Mouse (Mus musculus) heart, embryonic 10.5 days (tissue): ENCODE measurements around the gene Rsad1. TPM values are rescaled to one million over a fixed set of nuclear protein-coding genes. Genes with fewer than 3 reads are reported as not detected.

Experiments
- DNase-seq: peaks from one replicate; pipeline ENCODE4 v3.0.0-alpha.2; 2017; ENCODE audit warnings: low spot score
- H3K27ac ChIP-seq: fragments of 300-500 bp; sonication (generic); 2 replicates; pipeline ENCODE4 v1.5.1; 2016; ENCODE audit warnings: mild to moderate bottlenecking
- H3K27me3 ChIP-seq: fragments of 300-500 bp; sonication (generic); 2 replicates; pipeline ENCODE4 v1.6.1; 2016; ENCODE audit warnings: mild to moderate bottlenecking; ENCODE audit not compliant: poor library complexity, insufficient read depth, severe bottlenecking
- H3K36me3 ChIP-seq: fragments of 300-500 bp; sonication (generic); 2 replicates; pipeline ENCODE4 v1.6.1; 2016; ENCODE audit warnings: mild to moderate bottlenecking, moderate library complexity
- H3K4me1 ChIP-seq: fragments of 300-500 bp; sonication (generic); 2 replicates; pipeline ENCODE4 v1.6.1; 2016; ENCODE audit warnings: mild to moderate bottlenecking
- H3K4me3 ChIP-seq: fragments of 300-500 bp; sonication (generic); 2 replicates; pipeline ENCODE4 v1.5.1; 2016; ENCODE audit warnings: mild to moderate bottlenecking, moderate library complexity
- H3K9me3 ChIP-seq: fragments of 300-500 bp; sonication (generic); 2 replicates; pipeline ENCODE4 v1.6.1; 2016; ENCODE audit warnings: mild to moderate bottlenecking, moderate library complexity
- WGBS: fragments of 180-500 bp; shearing (Covaris S2); methylation state at CpG from one replicate; pipeline ENCODE4 v1.1.7; 2016; 5-methylcytosine and 5-hydroxymethylcytosine counted together
- polyA plus RNA-seq: library from polyadenylated mRNA; unstranded; fragments of >200 nt; fragmentation: Nextera tagmentation; extraction: Ambion mirVana; gene quantifications from 2 replicates; pipeline ENCODE4 v1.2.1, GENCODE M21; 2016

The Rsad1 gene
- polyA plus RNA-seq, 1 experiment from 2014 or later: 3.2 TPM

DNA sequence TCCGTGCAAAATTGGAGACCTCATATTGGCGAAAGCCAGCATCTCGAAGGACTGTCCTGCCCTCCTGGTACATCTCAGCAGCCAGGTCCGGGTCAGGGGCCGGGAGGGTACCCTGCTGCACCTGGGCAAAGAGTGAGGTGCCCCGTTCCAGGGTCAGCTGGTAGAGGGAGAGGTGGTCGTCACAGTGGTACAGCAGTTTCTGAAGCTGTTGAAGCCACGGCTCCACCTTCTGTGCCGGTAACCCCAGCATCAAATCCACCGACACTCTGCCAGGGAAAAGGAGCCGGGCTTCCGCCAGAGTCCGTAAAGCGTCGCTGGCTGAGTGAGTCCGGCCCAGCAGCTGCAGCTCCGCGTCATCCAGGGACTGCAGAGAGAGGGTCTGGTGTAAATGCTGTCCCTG lies 4.6 kb downstream of the Rsad1 start:
- WGBS: 48% methylated on average over 18 of the region's 18 CpGs
- Histone ChIP-seq H3K4me1 (peaks cover 23% of the 10 kb centered on the region), H3K27me3 (no peaks in the 10 kb centered on the region), H3K4me3 (peak overlapping the region; percentile 45), H3K9me3 (no peaks in the 10 kb centered on the region), H3K36me3 (peaks cover 8% of the 10 kb centered on the region; the same call in 1 of the 2 replicates), H3K27ac (peak overlapping the region; percentile 37; the same call in 1 of the 2 replicates)
- no peak for DNase-seq

DNA sequence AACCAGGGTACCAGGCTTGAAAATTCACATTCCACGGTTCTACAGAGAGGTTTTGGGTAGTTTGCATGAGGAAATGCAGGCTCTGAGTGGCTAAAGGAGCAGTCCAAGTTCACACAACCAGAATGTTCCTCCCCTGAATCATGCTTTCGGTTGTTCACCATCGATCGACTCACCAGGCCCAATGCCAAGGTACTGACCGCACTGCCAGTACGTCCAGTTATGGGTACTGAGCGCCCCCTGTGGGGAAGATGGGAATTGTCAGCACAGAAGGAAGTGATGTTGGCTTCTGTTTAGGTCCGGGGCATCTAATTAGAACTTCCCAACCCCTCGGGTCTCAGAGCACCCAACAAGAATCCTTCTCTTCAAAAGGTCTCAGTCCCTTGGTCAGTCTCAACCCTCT lies 5.1 kb downstream of the Rsad1 start:
- H3K27ac ChIP-seq: no peak overlapping the region
- peaks cover 8% of the 10 kb centered on the region; the same call in 1 of the 2 replicates for H3K36me3 ChIP-seq
- H3K27me3 ChIP-seq: no peaks in the 10 kb centered on the region
- no peak for DNase-seq
- no peaks in the 10 kb centered on the region for H3K9me3 ChIP-seq
- H3K4me1 ChIP-seq: peaks cover 19% of the 10 kb centered on the region
- WGBS: 46% methylated on average over 9 of the region's 9 CpGs
- peak overlapping the region; percentile 45 for H3K4me3 ChIP-seq

DNA sequence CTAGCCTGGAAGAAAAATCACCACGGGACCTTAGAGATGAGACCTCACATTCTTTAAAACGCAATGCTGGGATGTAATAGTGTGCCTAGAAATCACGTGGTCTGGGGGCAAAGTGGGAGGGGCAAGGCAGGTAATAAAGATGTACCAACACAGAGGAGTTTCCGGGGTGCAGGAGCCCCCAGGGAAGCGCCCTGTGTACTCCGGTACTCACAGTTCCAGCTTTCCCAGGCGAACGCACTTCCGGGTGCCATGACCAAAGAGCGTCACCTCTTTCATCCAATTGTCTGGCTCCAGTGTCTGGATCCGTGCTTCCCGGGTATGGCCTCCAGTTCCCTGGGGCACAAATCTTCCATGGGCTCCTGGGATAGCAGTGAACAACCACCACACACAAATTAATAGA lies 5.7 kb downstream of the Rsad1 start:
- H3K4me1 ChIP-seq: peaks cover 13% of the 10 kb centered on the region
- H3K36me3 ChIP-seq: peaks cover 8% of the 10 kb centered on the region; the same call in 1 of the 2 replicates
- H3K9me3 ChIP-seq: no peaks in the 10 kb centered on the region
- H3K27me3 ChIP-seq: no peaks in the 10 kb centered on the region
- H3K4me3 ChIP-seq: no peak overlapping the region
- 87% methylated on average over 12 of the region's 12 CpGs for WGBS
- no peak for DNase-seq
- H3K27ac ChIP-seq: no peak overlapping the region

DNA sequence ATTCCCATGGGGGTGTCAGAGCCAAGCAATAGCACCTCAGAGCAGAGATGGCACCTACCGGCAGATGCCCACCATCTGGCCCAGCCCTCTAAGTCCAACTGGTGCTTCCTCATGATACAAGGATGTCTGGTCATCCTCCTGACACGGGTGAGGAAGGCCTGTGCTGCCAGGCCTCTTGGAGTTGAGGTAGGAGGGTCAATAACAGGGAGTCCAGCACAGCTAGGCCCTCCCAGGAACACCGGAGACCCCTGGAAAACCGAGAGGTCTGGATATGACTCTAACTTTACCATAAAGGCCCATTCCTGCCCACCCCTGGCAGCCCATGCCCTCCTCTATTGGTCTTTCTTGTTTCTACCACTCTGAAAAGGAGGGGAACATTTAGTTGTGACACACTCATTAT lies 6.7 kb downstream of the Rsad1 start:
- DNase-seq: no peak
- H3K4me1 ChIP-seq: peaks cover 8% of the 10 kb centered on the region; the same call in 1 of the 2 replicates
- peaks cover 8% of the 10 kb centered on the region; the same call in 1 of the 2 replicates for H3K36me3 ChIP-seq
- WGBS: 84% methylated on average over 4 of the region's 4 CpGs
- no peak overlapping the region for H3K27ac ChIP-seq
- H3K9me3 ChIP-seq: no peaks in the 10 kb centered on the region
- no peak overlapping the region for H3K4me3 ChIP-seq
- no peaks in the 10 kb centered on the region for H3K27me3 ChIP-seq

DNA sequence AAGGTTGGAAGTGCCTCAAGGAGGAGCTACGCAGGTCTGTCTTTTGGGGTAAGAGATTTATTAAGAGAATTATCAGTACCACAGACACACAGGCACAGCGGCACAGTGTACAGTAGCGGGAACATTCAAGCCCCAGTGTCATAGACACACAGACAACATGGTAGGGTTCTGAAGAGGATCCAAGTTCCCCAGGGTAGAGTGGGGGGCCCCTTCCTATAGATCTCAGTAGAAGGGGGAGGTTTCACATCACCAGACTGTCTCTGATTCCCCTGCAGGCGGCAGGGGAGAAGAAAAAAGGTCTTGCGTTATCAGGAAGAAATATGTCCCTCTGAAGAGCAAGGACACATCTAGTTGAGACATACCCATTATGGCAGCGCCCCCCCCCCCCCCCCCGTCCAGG lies 9.3 kb downstream of the Rsad1 start:
- H3K9me3 ChIP-seq: no peaks in the 10 kb centered on the region
- DNase-seq: no peak
- H3K27ac ChIP-seq: no peak overlapping the region
- peaks cover 11% of the 10 kb centered on the region; the same call in 1 of the 2 replicates for H3K4me1 ChIP-seq
- no peaks in the 10 kb centered on the region for H3K27me3 ChIP-seq
- H3K36me3 ChIP-seq: peaks cover 9% of the 10 kb centered on the region; the same call in 1 of the 2 replicates
- 76% methylated on average over 7 of the region's 7 CpGs for WGBS
- no peak overlapping the region for H3K4me3 ChIP-seq

DNA sequence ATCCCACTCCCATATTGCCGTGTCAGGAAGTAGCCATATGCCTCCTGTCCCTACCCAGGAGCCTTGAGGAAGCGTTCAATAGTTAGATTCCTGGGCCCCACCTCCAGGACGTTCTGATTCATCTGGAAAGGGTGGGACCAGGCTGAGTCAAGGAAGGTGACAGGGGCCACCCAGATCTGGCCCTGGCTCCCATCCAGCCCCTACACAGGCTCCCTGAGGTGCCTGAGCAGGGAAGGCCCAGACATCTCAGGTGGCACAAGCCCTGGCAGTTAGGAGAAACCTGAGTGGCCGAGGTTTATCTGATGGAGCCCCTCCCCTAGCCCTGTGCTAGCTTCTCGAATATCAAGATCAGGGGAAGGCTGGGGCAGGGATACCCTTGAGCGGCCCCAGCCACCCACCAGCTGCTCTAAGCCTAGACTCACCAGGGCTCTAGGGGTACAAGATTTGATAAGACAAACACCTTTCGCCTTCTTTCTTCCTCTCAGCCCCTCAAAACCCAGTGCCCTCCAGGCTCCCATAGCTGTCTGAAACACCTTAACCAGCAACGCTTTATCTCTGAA lies 10.2 kb downstream of the Rsad1 start:
- Histone ChIP-seq H3K27me3 (no peaks in the 10 kb centered on the region), H3K4me3 (no peak overlapping the region), H3K27ac (no peak overlapping the region), H3K36me3 (peaks cover 12% of the 10 kb centered on the region; the same call in 1 of the 2 replicates), H3K4me1 (0 out of 2 replicates have a peak, but pooled peaks cover 4% of the 10 kb centered on the region), H3K9me3 (no peaks in the 10 kb centered on the region)
- 45% methylated on average over 8 of the region's 8 CpGs for WGBS
- no peak for DNase-seq

DNA sequence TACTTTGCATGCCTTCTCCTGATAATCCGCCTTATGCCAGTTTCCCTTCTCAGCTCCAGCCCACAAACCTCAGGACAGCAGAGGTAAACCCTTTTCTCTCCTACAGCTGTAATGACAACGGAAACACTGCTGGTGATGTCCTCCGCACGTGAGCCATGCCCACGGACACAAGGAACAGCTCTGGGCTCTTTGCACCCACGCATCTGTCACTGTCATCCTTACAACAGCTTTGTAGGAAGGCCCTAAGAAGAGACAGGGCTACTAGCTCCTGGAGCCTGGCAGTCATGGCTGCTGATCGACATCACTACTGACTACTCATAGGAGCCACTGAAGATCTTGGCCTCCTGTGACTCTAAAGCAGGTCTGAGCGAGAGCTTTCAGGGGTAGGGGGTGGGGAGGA lies 15.9 kb downstream of the Rsad1 start:
- H3K36me3 ChIP-seq: 0 out of 2 replicates have a peak, but pooled peaks cover 3% of the 10 kb centered on the region
- no peak overlapping the region for H3K4me3 ChIP-seq
- peaks cover 12% of the 10 kb centered on the region; the same call in 1 of the 2 replicates for H3K4me1 ChIP-seq
- 73% methylated on average over 8 of the region's 8 CpGs for WGBS
- DNase-seq: no peak
- no peak overlapping the region for H3K27ac ChIP-seq
- no peaks in the 10 kb centered on the region for H3K9me3 ChIP-seq
- H3K27me3 ChIP-seq: no peaks in the 10 kb centered on the region

DNA sequence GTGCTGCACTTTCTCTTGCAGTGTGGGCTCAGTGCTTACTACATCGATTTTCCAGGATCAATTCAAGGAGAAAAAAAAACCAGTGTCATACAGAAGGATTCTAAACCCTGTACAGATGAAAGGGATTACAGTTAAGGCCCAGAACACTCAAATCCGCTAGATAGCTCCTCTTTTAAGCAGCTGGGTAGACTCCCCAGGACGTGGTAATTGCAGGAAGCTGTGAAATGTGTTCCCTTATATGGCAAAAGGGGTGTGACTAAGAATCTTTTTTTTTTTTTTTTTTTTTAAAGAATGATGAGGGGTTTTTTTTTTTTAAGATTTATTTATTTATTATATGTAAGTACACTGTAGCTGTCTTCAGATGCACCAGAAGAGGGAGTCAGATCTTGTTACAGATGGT lies 20.2 kb downstream of the Rsad1 start:
- Histone ChIP-seq H3K27me3 (no peaks in the 10 kb centered on the region), H3K4me1 (peaks cover 28% of the 10 kb centered on the region), H3K9me3 (no peaks in the 10 kb centered on the region), H3K36me3 (no peaks in the 10 kb centered on the region), H3K4me3 (no peak overlapping the region), H3K27ac (no peak overlapping the region)
- no peak for DNase-seq
- WGBS: 55% methylated on average over 3 of the region's 3 CpGs

DNA sequence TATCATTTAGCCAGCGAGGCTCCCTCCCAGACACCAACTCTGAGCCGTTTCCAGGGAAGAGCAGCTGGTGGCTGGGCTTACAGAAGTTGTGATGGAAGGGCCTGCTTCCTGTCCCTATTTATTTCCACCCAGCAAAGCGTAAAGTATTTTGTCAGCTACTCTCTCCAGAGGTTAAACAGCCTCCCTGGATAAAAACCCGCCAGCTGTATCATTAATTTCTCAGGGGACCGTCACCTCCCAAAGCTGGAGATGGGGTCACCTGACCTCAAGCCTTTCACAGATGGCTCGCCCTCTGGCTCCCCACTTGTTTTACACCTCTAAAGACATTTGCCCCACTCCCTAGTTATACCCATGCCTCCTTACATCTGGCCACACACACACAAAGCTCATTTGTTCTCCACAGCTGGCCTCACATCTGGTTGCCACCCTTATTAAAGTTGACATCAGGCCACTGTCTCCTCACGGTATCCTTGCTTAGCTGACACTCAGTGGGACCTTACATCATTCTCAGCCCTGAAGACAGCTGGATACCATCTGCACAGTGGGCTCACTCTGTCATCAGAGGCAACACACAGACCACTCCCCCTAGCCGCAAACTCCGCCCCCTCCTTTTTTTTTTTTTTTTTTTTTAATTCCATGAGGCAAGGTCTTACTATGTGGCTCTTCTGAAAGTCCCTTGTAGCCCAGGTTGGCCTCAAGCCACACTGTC lies 22.7 kb downstream of the Rsad1 start:
- H3K27ac ChIP-seq: no peak overlapping the region
- no peaks in the 10 kb centered on the region for H3K36me3 ChIP-seq
- WGBS: 56% methylated on average over 9 of the region's 9 CpGs
- DNase-seq: no peak
- peaks cover 42% of the 10 kb centered on the region for H3K4me1 ChIP-seq
- no peaks in the 10 kb centered on the region for H3K9me3 ChIP-seq
- H3K4me3 ChIP-seq: no peak overlapping the region
- H3K27me3 ChIP-seq: no peaks in the 10 kb centered on the region

DNA sequence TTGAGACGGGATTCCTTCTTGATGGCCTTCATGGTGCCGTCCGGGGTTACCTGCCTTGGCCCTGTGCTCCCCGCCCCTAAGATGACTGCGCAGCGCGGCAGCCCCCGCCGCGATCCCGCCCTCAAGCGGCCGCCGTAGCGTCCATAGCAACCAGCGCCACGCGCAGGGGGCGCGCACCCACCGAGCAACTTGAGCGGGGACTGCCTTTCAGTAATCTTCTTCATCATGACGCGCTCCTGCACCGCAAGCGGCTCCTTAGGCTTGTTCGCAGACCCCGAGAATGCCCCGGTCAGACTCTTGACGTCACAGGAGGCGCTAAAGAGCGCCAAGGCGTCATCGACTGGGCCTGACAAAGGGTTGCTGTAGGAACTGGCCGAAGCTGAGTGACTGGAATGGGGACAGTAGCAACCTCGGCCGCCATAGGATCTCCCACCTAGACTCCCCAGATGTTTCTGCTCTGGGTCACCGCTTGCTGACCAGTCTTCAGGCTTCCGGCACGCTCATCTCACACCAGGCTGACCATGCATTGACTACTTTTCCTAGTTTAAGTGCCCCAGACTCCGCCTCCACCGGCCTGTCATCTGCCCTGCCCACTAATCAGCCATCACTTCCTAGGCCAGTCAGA lies 27.7 kb downstream of the Rsad1 start, which contains the start of gene Mycbpap:
Gene Mycbpap (minus strand): TSS at position 524 of the 625 bp plus-strand sequence.
- whole genome bisulfite sequencing: under 1% methylated on average over 42 of the region's 42 CpGs
- peak within 1 kb of the TSS; percentile 91 for H3K27ac ChIP-seq
- H3K4me3 ChIP-seq: peak within 1 kb of the TSS; percentile 73
- H3K27me3 ChIP-seq: no peaks in the 10 kb centered on the region
- H3K4me1 ChIP-seq: peaks cover 58% of the 10 kb centered on the region
- no peaks in the 10 kb centered on the region for H3K9me3 ChIP-seq
- no peaks in the 10 kb centered on the region for H3K36me3 ChIP-seq
- DNase-seq: peak; percentile 90

DNA sequence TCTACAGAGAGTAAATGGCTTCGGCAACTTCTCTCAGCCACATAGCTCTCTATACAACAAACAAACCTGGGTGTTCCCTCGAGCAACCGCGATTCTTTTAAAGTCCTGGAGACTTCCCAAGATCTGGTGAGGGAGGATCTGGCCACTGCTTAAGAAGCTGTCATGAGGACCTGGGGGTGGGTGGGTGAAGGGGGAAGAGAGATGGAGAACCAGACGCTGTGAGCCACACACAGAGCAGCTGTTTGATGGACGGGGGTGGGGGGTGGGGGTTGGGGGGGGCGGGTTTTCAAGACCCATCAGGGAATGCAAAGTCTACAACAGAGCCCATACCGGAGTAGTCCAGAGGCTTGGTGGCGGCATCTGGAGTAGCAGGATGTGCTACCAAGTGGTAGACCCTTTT lies 35.6 kb downstream of the Rsad1 start:
- no peak for DNase-seq
- H3K36me3 ChIP-seq: peaks cover 17% of the 10 kb centered on the region; the same call in 1 of the 2 replicates
- no peaks in the 10 kb centered on the region for H3K9me3 ChIP-seq
- H3K4me1 ChIP-seq: peaks cover 19% of the 10 kb centered on the region; the same call in 1 of the 2 replicates
- 48% methylated on average over 9 of the region's 9 CpGs for WGBS
- no peak overlapping the region for H3K27ac ChIP-seq
- no peaks in the 10 kb centered on the region for H3K27me3 ChIP-seq
- H3K4me3 ChIP-seq: no peak overlapping the region

DNA sequence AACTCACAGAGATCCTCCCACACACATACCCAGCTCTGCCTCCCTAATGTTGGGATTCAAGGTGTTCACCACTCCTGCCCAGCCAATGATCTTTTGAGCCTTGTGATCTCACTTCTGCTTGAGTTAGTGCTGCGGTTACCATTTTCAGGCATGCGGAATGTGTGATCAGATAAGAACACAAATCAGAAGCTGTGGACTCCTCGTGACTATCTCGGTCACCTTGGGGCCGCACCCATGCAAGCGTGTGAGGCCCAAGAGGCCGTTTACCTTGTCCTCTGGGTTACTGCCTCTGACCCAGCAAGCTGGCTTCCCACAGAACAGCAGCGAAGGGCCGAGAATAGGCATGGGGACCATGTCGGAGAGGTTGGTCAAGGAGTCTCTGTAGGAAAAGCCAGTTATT lies 40.1 kb downstream of the Rsad1 start:
- Histone ChIP-seq H3K36me3 (peaks cover 17% of the 10 kb centered on the region; the same call in 1 of the 2 replicates), H3K27me3 (peaks cover 5% of the 10 kb centered on the region), H3K4me1 (peaks cover 18% of the 10 kb centered on the region; the same call in 1 of the 2 replicates), H3K9me3 (no peaks in the 10 kb centered on the region), H3K4me3 (no peak overlapping the region), H3K27ac (no peak overlapping the region)
- WGBS: 74% methylated on average over 10 of the region's 10 CpGs
- no peak for DNase-seq

DNA sequence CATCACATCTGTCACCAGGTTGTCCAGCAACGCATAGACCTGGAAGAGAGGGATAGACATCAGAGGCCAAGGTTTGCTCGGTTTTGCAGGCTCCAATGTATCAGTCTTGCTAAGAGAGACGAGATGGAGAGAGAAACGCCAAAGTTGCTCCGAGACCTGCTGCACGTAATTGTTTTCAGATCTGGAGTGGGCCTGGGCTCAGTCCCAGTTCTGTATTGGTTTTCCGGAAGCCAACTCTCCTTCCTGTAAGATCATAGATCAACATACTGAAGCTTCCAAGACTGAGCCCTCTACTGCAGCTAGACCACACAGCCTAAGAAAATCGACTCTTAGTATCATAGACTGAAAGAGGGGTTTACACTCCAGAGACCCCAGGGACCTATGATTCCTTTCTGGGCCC lies 47.6 kb downstream of the Rsad1 start:
- DNase-seq: no peak
- WGBS: 71% methylated on average over 8 of the region's 8 CpGs
- Histone ChIP-seq H3K4me3 (no peak overlapping the region), H3K27me3 (peaks cover 56% of the 10 kb centered on the region), H3K36me3 (peaks cover under 1% of the 10 kb centered on the region; the same call in 1 of the 2 replicates), H3K4me1 (peaks cover 50% of the 10 kb centered on the region), H3K9me3 (no peaks in the 10 kb centered on the region), H3K27ac (no peak overlapping the region)
